Mouse (Mus musculus) bone marrow macrophage, adult 2 months (primary cell): ENCODE measurements around the gene Me3.

Experiments used
- CTCF ChIP-seq: IDR thresholded peaks from 2 replicates; pipeline ENCODE4 v1.5.1; 2012; ENCODE audit warnings: low read depth, mild to moderate bottlenecking, low read length, moderate library complexity
- POLR2A ChIP-seq: IDR thresholded peaks from 2 replicates; pipeline ENCODE4 v1.6.1; 2012; ENCODE audit warnings: mild to moderate bottlenecking, low read depth, low read length, borderline replicate concordance

DNA sequence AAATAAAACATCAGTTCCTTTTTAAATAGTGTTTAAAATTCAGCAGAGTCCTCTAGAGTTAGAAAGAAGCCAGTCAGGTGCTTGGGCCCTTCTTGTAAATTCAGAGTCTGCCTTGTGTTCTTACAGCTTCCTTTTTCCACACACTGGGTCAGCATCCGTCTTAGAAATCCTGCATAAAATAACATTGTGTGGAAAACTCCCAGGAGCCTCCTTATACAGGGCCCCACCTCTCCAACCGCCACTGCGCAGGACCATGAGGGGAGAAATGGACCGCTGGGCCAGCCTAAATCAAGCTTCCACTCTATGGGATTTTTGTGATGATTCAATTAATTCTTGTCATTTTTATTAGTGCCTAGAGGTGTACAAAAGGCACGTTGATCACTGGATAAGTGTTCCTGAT, 259.2 kb downstream of the Me3 start:
- TF ChIP-seq CTCF = no peak
- TF ChIP-seq POLR2A = no peak
